Mouse (Mus musculus) Patski (cell line): ENCODE data around the gene Chn1. TPM values are rescaled to one million over a fixed set of nuclear protein-coding genes. Genes with fewer than 3 reads are reported as not detected.

Experiments
- ATAC-seq: fragments of 100-300 bp; one replicate; pipeline ENCODE4 v1.8.0; 2021
- CTCF ChIA-PET: fragments of 350-600 bp; sonication (Branson Sonifier 250); formaldehyde crosslinking; loops from one replicate; lab custom pipeline; 2022; ENCODE audit warnings: inconsistent platforms; lab: Charles Lee
- POLR2A ChIA-PET: fragments of 350-600 bp; sonication (Branson Sonifier 250); formaldehyde crosslinking; loops from one replicate; lab custom pipeline; 2022; ENCODE audit warnings: antibody characterized with exemption, inconsistent platforms; lab: Charles Lee
- DNase-seq: peaks from one replicate; pipeline ENCODE4 v3.0.0-alpha.2; 2011; ENCODE audit warnings: low read depth, low spot score
- H3K27me3 ChIP-seq: fragments of 371-371 bp; one replicate; pipeline ENCODE4 v1.5.1; 2021
- CTCF ChIP-seq: fragments of 100-300 bp; IDR thresholded peaks from one replicate; pipeline ENCODE4 v1.5.1; 2021
- in situ Hi-C: fragments of 300-500 bp; cut with MboI; formaldehyde crosslinking; loops from 3 replicates; pipeline ENCODE4 v1.11.1; 2018; ENCODE audit warnings: low pct_unique_long_range_greater_than_20kb, mixed read lengths
- polyA plus RNA-seq: library from polyadenylated mRNA; unstranded; gene quantifications from one replicate; pipeline ENCODE4 v1.2.3, GENCODE M21; 2021

Chn1 gene
- polyA plus RNA-seq, 1 experiment from 2014 or later = 14.5 TPM

GRCm38 (mm10) chr2:73747297-73747696 is 27.8 kb downstream of the Chn1 start:
- no peaks in the 10 kb centered on the region for H3K27me3 ChIP-seq
- CTCF ChIA-PET = interaction anchor here (1.3 to 2.7 kb wide), 9 partner anchors 8 to 167 kb away, joined by 3 to 22 read pairs (median 7); partner anchors contain the start of gene Chrna1
- POLR2A ChIA-PET = no interaction called here
- in situ Hi-C loops = loop anchor here (5.0 kb wide), 1 partner anchor 165 kb away; the partner anchor contains the start of gene Chrna1
- DNase-seq (no peak), ATAC-seq (no peak)
- TF ChIP-seq CTCF = peak; percentile 13

- no peaks in the 10 kb centered on the region for H3K27me3 ChIP-seq
- DNase-seq = no peak
- ChIA-PET POLR2A (no interaction called here), CTCF (interaction anchor here (1.1 to 2.7 kb wide), 15 partner anchors 9 to 174 kb away, joined by 3 to 22 read pairs (median 6); partner anchors contain the start of gene Chrna1)
- no peak for ATAC-seq
- TF ChIP-seq CTCF = no peak
- in situ Hi-C loops = loop anchor here (5.0 kb wide), 1 partner anchor 164 kb away; the partner anchor contains the start of gene Chrna1
Measured at GRCm38 (mm10) chr2:73746375-73746770, 28.8 kb downstream of the Chn1 start.

- TF ChIP-seq CTCF = peak; percentile 66
- DNase-seq = no peak
- H3K27me3 ChIP-seq = no peaks in the 10 kb centered on the region
- ChIA-PET POLR2A (no interaction called here), CTCF (interaction anchor here (0.6 to 2.7 kb wide), 23 partner anchors 10 to 199 kb away, joined by 3 to 22 read pairs (median 4); partner anchors contain the start of gene Chrna1)
- in situ Hi-C loops = loop anchor here (5.0 kb wide), 1 partner anchor 164 kb away; the partner anchor contains the start of gene Chrna1
- no peak for ATAC-seq
Measured at GRCm38 (mm10) chr2:73745647-73746374, 29.3 kb downstream of the Chn1 start.

- H3K27me3 ChIP-seq = no peaks in the 10 kb centered on the region
- in situ Hi-C loops = no loop called here
- CTCF ChIA-PET = interaction anchor here (0.9 to 1.9 kb wide), 5 partner anchors 11 to 168 kb away, joined by 3 to 4 read pairs (median 3); no protein-coding TSS in a partner anchor
- POLR2A ChIA-PET = no interaction called here
- DNase-seq = no peak
- no peak for TF ChIP-seq CTCF
- ATAC-seq = no peak
Measured at GRCm38 (mm10) chr2:73741286-73741685, 33.9 kb downstream of the Chn1 start.

GRCm38 (mm10) chr2:73727868-73728267 is 47.3 kb downstream of the Chn1 start:
- ChIA-PET POLR2A (interaction anchor here (1.3 kb wide), 1 partner anchor 9 kb away, joined by 3 read pairs; no protein-coding TSS in a partner anchor), CTCF (no interaction called here)
- ATAC-seq (no peak), DNase-seq (peak; percentile 12)
- no peaks in the 10 kb centered on the region for H3K27me3 ChIP-seq
- TF ChIP-seq CTCF = no peak
- in situ Hi-C loops = no loop called here

DNA sequence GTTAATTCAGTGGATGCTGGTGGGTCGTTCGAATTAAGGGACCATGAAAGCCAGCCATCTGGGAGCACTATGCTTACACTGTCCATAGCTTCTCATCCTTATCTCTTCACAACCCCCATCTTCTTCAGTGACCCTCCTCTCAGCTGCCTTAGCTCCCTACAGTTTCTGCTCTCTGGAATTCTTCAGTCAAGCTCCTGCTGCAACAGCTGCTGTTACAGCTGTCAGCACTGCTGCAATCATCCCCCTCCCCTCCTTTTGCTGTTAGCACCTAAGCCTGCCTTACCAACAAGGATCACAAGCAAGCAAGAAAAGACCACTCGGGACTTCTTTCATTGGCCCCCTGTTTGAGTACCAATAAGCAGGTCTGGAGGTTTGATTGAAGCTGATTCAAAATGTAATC is 50.2 kb downstream of the Chn1 start:
- CTCF ChIA-PET = interaction anchor here (1.1 to 1.7 kb wide), 2 partner anchors 9 to 22 kb away, joined by 4 to 5 read pairs; no protein-coding TSS in a partner anchor
- in situ Hi-C loops = no loop called here
- POLR2A ChIA-PET = no interaction called here
- no peaks in the 10 kb centered on the region for H3K27me3 ChIP-seq
- TF ChIP-seq CTCF = no peak
- DNase-seq = no peak
- ATAC-seq = no peak

GRCm38 (mm10) chr2:73721821-73722220 is 53.3 kb downstream of the Chn1 start:
- POLR2A ChIA-PET = no interaction called here
- DNase-seq = no peak
- no peak for ATAC-seq
- TF ChIP-seq CTCF = no peak
- in situ Hi-C loops = no loop called here
- CTCF ChIA-PET = no interaction called here
- H3K27me3 ChIP-seq = no peaks in the 10 kb centered on the region

GRCm38 (mm10) chr2:73712481-73712880 is 62.7 kb downstream of the Chn1 start:
- in situ Hi-C loops = no loop called here
- POLR2A ChIA-PET = no interaction called here
- no peak for DNase-seq
- CTCF ChIA-PET = interaction anchor here (1.1 kb wide), 1 partner anchor 141 kb away, joined by 3 read pairs; no protein-coding TSS in a partner anchor
- TF ChIP-seq CTCF = no peak
- no peak for ATAC-seq
- no peaks in the 10 kb centered on the region for H3K27me3 ChIP-seq

DNA sequence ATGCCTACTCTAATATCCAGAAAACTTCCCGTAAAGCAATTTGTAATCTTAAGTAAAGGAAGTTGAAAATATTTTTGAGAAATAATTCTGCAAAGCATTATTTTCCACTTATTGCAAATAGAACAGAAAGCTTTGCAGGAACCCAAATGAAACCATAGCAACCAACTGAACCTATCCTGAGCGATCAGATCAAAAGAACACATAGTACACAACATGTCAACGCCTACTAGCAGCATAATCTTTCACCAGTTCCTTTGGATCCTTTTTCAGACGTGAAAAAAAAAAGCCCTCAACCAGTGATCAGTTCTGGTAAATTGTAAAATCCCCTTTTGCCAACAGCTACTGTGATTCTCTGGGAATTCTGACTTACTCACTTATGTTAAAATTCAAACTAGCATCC is 82.1 kb downstream of the Chn1 start:
- DNase-seq = no peak
- TF ChIP-seq CTCF = no peak
- CTCF ChIA-PET = no interaction called here
- in situ Hi-C loops = no loop called here
- POLR2A ChIA-PET = no interaction called here
- no peaks in the 10 kb centered on the region for H3K27me3 ChIP-seq
- no peak for ATAC-seq

GRCm38 (mm10) chr2:73690783-73691604 is 84.2 kb downstream of the Chn1 start:
- DNase-seq (no peak), ATAC-seq (no peak)
- CTCF ChIA-PET = interaction anchor here (1.2 kb wide), 1 partner anchor 24 kb away, joined by 5 read pairs; no protein-coding TSS in a partner anchor
- TF ChIP-seq CTCF = no peak
- no peaks in the 10 kb centered on the region for H3K27me3 ChIP-seq
- POLR2A ChIA-PET = no interaction called here
- in situ Hi-C loops = no loop called here
